Mouse (Mus musculus) forebrain, postnatal 0 days (tissue): ENCODE measurements around the gene Plac8. TPM values are rescaled to one million over a fixed set of nuclear protein-coding genes. Genes with fewer than 3 reads are reported as not detected.

Experiments used
- ATAC-seq: fragments of 200-750 bp; cut with Nextera tagmentation; 2 replicates; pipeline ENCODE4 v1.8.0; 2017; ENCODE audit warnings: mild to moderate bottlenecking, moderate library complexity
- DNase-seq: peaks from one replicate; pipeline ENCODE4 v3.0.0-alpha.2; 2015
- H3K27ac ChIP-seq: fragments of 300-500 bp; sonication (generic); 2 replicates; pipeline ENCODE4 v1.5.1; 2014; ENCODE audit warnings: low read depth, mild to moderate bottlenecking, antibody characterized with exemption, low read length, moderate library complexity, mixed read lengths
- H3K27me3 ChIP-seq: fragments of 300-500 bp; sonication (generic); 2 replicates; pipeline ENCODE4 v1.6.1; 2014; ENCODE audit warnings: mild to moderate bottlenecking, low read length, mixed read lengths; ENCODE audit not compliant: insufficient read depth
- H3K36me3 ChIP-seq: fragments of 300-500 bp; sonication (generic); 2 replicates; pipeline ENCODE4 v1.6.1; 2014; ENCODE audit warnings: mild to moderate bottlenecking, moderate library complexity; ENCODE audit not compliant: insufficient read depth
- H3K4me1 ChIP-seq: fragments of 300-500 bp; sonication (generic); 2 replicates; pipeline ENCODE4 v1.6.1; 2014; ENCODE audit warnings: antibody characterized with exemption; ENCODE audit not compliant: insufficient read depth
- H3K4me2 ChIP-seq: fragments of 300-500 bp; sonication (generic); 2 replicates; pipeline ENCODE4 v1.6.1; 2014; ENCODE audit warnings: low read depth, mild to moderate bottlenecking, moderate library complexity
- H3K4me3 ChIP-seq: fragments of 300-500 bp; sonication (generic); 2 replicates; pipeline ENCODE4 v1.5.1; 2014; ENCODE audit warnings: low read depth, low read length, mixed read lengths
- H3K9ac ChIP-seq: fragments of 300-500 bp; sonication (generic); 2 replicates; pipeline ENCODE4 v1.6.1; 2014; ENCODE audit warnings: mild to moderate bottlenecking
- H3K9me3 ChIP-seq: fragments of 300-500 bp; sonication (generic); 2 replicates; pipeline ENCODE4 v1.6.1; 2016; ENCODE audit warnings: low read length
- CTCF ChIP-seq: sonication (generic); IDR thresholded peaks from 2 replicates; pipeline ENCODE4 v1.5.1; 2016; ENCODE audit warnings: antibody characterized with exemption, control low read depth, low read depth
- WGBS: fragments of 180-500 bp; shearing (Covaris S2); extraction: QIAGEN DNeasy Blood & Tissue Kit; methylation state at CpG from one replicate; pipeline ENCODE4 v1.1.7; 2014; 5-methylcytosine and 5-hydroxymethylcytosine counted together
- polyA plus RNA-seq: library from polyadenylated mRNA; unstranded; fragments of >200 nt; fragmentation: Nextera tagmentation; extraction: Ambion mirVana; gene quantifications from 2 replicates; pipeline ENCODE4 v1.2.1, GENCODE M21; 2015
- total RNA-seq: library from RNA; depleted of rRNA; stranded (reverse); fragments of >200 nt; gene quantifications from 2 replicates; pipeline ENCODE4 v1.2.3, GENCODE M21; 2014; rRNA removed

The Plac8 gene
- 0.38 and 3.5 TPM in 2 replicates for total RNA-seq
- 1.5 and 2.0 TPM in 2 replicates for polyA plus RNA-seq

DNA sequence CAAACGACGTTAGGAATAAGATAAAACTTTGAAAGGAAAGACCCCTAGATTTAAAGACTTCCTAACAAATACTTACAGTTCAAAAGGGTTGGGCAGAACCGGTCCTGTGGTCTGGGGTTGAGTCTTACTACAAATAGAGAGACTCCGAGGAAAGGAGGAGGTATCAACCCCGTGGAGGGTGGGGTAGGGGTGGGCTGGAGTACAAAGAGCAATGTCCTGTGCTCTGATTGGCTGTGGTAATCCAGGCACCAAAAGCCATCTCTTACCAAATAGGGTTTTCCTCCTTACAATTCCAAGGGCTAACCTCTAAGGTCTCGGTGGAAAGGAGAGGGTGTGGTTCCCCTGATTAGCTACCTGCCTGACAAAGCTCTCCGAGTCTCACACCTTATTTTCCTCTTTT lies at the start of gene Plac8:
Plac8 (minus strand) TSS at position 177 of the 400 bp plus-strand sequence.
- Histone ChIP-seq H3K4me1 (no peaks in the 10 kb centered on the region), H3K36me3 (no peaks in the 10 kb centered on the region), H3K9me3 (no peaks in the 10 kb centered on the region), H3K4me2 (no peak within 1 kb of the TSS), H3K4me3 (no peak within 1 kb of the TSS), H3K9ac (no peak within 1 kb of the TSS), H3K27me3 (no peaks in the 10 kb centered on the region), H3K27ac (no peak within 1 kb of the TSS)
- ATAC-seq (no peak), DNase-seq (no peak)
- WGBS, result 29% methylated on average over 7 of the region's 7 CpGs
- no peak for TF ChIP-seq CTCF

DNA sequence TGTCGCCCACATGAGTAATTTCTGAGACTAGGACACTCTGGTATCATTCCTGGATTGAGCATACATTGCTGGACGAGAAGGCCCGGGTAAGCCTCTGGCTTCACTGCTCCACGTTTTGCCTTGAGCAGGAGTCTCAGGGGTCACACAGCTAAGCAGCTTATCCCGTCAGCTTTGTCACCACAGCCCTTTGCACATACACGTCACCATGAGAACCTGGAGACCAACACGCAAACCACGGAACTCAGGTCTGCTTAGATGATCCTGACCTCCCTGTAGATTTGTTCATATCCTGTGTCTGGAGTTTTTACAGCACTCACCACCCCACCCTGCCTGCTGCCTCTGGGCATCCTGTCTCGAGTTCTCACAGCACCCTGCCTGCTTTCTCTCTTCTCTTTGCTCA lies 48.9 kb upstream of the Plac8 start:
- no peak for ATAC-seq
- no peak for TF ChIP-seq CTCF
- H3K9ac ChIP-seq, result no peak overlapping the region
- 61% methylated on average over 9 of the region's 9 CpGs for WGBS
- DNase-seq, result no peak
- H3K9me3 ChIP-seq, result no peaks in the 10 kb centered on the region
- H3K4me3 ChIP-seq, result no peak overlapping the region
- no peaks in the 10 kb centered on the region for H3K36me3 ChIP-seq
- no peaks in the 10 kb centered on the region for H3K4me1 ChIP-seq
- H3K27me3 ChIP-seq, result no peaks in the 10 kb centered on the region
- H3K4me2 ChIP-seq, result no peak overlapping the region
- H3K27ac ChIP-seq, result no peak overlapping the region

DNA sequence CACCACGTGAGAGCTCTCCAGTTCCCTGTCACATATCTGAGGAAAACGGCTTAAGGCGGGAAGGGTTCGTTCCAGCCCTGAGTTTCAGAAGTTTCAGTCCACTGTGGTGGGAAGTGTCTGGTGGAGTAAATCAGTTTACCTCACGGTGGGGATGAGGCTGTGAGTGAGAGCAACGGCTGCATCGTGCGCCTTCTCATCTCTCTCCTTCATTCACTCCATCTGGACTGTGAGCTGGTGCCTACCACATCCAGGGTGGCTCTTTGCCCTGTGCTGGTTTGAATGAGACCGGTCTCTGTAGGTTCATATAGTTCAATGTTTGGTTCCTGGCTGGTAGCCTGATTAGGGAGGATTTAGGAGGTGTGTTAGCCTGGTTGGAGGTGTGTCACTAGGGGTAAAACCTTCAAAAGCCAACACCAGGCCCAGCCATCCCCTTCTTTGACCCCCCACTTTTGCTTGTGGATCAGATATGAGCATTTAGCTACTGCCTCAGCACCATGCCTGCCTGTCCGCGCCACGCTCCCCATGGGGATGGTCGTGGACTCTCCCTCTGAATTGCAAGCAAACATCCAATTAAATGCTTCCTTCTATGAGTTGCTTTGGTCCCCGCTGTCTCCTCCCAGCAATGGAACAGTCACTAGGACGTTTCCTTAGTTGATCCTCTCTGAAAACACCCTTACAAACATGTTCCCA lies 47.7 kb upstream of the Plac8 start:
- WGBS, result 89% methylated on average over 15 of the region's 15 CpGs
- H3K36me3 ChIP-seq, result no peaks in the 10 kb centered on the region
- no peak overlapping the region for H3K27ac ChIP-seq
- H3K9ac ChIP-seq, result no peak overlapping the region
- H3K4me3 ChIP-seq, result no peak overlapping the region
- H3K27me3 ChIP-seq, result no peaks in the 10 kb centered on the region
- no peak for DNase-seq
- TF ChIP-seq CTCF, result no peak
- no peaks in the 10 kb centered on the region for H3K4me1 ChIP-seq
- no peaks in the 10 kb centered on the region for H3K9me3 ChIP-seq
- no peak for ATAC-seq
- no peak overlapping the region for H3K4me2 ChIP-seq

DNA sequence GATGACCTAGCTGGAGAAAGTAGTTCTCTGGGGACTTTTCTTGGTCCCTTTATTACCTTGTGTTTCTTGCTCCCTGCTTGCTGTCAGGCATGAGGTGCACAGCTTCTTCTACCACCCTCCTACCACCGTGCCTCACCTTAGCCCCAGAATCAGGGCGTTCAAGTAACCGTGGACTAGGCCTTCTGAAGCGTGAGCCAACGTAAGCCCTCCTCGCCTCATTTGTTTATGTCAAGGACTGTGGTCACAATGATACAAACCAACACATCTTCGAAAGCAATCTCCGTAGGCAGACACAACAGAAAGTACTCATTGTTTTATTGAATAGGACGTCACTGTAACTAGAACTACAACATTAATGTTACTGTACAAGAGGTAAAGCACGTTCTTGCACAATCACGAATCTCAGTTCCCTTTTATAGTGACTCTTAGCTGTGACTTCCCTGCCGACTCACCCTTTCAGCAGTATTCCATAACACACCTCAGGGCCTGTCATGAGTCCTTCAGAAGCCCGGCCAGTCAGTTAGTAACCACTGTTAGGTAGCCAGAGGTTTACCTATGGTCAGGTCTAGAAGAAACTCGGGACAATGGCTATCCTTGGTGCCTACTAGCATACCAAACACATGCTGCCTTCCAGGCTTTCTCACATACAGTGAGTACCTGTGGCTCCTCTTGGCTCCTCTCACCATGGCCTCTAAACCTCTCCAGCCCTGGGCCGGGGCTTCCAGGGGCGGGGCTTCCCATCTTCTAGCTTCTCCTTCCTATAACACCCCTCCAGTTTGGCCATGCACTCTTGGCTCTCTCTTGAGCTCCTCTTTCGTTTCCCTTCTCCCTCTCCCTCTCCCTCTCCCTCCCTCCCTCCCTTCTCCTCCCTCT lies 42.1 kb upstream of the Plac8 start:
- H3K27me3 ChIP-seq, result no peaks in the 10 kb centered on the region
- WGBS, result 89% methylated on average over 17 of the region's 17 CpGs
- ATAC-seq, result no peak
- H3K36me3 ChIP-seq, result no peaks in the 10 kb centered on the region
- no peak overlapping the region for H3K4me3 ChIP-seq
- H3K9me3 ChIP-seq, result no peaks in the 10 kb centered on the region
- H3K27ac ChIP-seq, result no peak overlapping the region
- no peak for DNase-seq
- TF ChIP-seq CTCF, result no peak
- H3K4me2 ChIP-seq, result no peak overlapping the region
- no peak overlapping the region for H3K9ac ChIP-seq
- no peaks in the 10 kb centered on the region for H3K4me1 ChIP-seq

GRCm38 (mm10) chr5:100607868-100608267 lies 35.8 kb upstream of the Plac8 start:
- H3K9me3 ChIP-seq, result no peaks in the 10 kb centered on the region
- H3K27ac ChIP-seq, result no peak overlapping the region
- no peaks in the 10 kb centered on the region for H3K4me1 ChIP-seq
- no peak for ATAC-seq
- no peak for TF ChIP-seq CTCF
- no peak overlapping the region for H3K9ac ChIP-seq
- H3K36me3 ChIP-seq, result no peaks in the 10 kb centered on the region
- WGBS, result 87% methylated on average over 9 of the region's 9 CpGs
- DNase-seq, result no peak
- no peak overlapping the region for H3K4me3 ChIP-seq
- H3K27me3 ChIP-seq, result no peaks in the 10 kb centered on the region
- no peak overlapping the region for H3K4me2 ChIP-seq

- H3K4me2 ChIP-seq, result no peak overlapping the region
- ATAC-seq (no peak), DNase-seq (no peak)
- no peaks in the 10 kb centered on the region for H3K36me3 ChIP-seq
- 75% methylated on average over 4 of the region's 4 CpGs for WGBS
- H3K4me1 ChIP-seq, result no peaks in the 10 kb centered on the region
- no peaks in the 10 kb centered on the region for H3K9me3 ChIP-seq
- H3K27ac ChIP-seq, result no peak overlapping the region
- no peak overlapping the region for H3K9ac ChIP-seq
- no peak overlapping the region for H3K4me3 ChIP-seq
- no peaks in the 10 kb centered on the region for H3K27me3 ChIP-seq
- TF ChIP-seq CTCF, result no peak
Measured at GRCm38 (mm10) chr5:100607090-100607762, 35.2 kb upstream of the Plac8 start.
